Mouse (Mus musculus) c-Kit-negative CD71-positive TER-119-positive erythroid progenitor cells, embryonic 14.5 days (primary cell): ENCODE measurements around the gene Slit3.

Experiments
- DNase-seq: peaks from one replicate; pipeline ENCODE4 v3.0.0-alpha.2; 2013; ENCODE audit warnings: low read depth, low spot score

The Slit3 gene

GRCm38 (mm10) chr11:35513343-35513742 lies 392.3 kb downstream of the Slit3 start:
- DNase-seq: no peak

GRCm38 (mm10) chr11:35522802-35523452 lies 401.9 kb downstream of the Slit3 start:
- DNase-seq: no peak

GRCm38 (mm10) chr11:35523773-35524172 lies 402.7 kb downstream of the Slit3 start:
- no peak for DNase-seq

- no peak for DNase-seq
These were observed 405.3 kb downstream of the Slit3 start for GRCm38 (mm10) chr11:35526219-35526762.

GRCm38 (mm10) chr11:35527816-35528462 lies 406.9 kb downstream of the Slit3 start:
- DNase-seq: no peak

DNA sequence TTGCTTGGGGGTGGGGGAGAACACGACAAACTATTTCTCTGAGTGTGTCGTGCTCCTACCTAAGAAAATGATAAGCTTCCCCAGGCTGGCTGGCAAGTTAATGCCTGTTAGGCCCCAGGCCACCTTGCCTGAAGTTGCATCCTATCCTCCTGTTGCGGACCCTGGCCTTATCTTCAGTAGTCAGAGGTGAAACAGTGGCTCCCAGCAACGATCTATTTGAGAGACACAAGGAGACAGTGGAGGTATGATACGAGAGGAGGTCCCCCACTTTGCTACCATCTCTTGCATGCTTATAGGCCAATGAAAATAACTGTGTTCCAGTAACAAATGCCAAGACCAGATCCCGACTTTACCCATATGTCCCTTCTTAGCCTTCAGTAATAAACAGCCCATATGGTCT lies 414.0 kb downstream of the Slit3 start:
- DNase-seq: no peak

DNA sequence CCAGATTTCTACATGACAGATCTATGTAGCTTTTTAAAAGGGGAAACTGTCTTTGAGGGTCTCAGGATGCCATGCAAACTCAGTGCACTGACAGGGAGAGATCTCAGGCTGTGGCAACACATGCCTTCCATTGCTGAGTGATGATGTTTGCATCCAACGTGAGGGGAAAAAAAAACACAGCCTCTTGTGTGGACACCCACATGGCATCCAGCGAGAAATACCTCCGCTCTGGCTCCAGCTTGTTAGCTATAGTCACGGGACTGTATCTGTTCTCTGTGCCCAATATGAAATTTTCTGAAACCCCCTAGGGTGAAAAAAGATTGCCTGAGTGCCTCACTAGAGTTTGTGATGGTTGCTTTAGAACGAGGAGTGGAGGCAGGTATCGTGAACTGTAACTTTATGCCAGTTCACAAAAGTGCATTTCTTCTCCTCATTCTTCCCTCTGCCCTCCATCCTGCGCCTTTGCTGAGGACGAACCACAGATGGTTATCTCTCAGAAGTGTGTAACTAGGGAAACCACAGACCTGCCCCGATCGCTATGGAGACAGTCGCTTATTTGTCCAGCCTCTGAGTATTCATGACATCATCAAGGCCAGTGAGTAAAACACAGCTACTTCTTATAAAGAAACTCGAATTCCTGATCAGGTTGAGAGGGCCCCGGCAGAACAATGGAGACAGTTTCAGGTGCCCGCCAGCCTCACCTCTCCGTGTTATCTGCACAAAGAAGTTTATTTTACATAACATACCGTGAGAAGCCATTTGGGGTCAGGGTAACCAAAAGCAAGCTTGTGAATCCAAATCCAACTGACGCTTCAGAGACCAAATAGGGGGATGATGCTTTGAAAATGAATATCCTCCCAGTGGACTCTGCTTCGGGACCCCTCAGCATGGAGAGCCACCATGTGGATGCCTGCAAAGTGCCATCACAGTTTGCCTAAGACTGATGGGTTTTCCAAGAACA lies 416.4 kb downstream of the Slit3 start:
- no peak for DNase-seq

DNA sequence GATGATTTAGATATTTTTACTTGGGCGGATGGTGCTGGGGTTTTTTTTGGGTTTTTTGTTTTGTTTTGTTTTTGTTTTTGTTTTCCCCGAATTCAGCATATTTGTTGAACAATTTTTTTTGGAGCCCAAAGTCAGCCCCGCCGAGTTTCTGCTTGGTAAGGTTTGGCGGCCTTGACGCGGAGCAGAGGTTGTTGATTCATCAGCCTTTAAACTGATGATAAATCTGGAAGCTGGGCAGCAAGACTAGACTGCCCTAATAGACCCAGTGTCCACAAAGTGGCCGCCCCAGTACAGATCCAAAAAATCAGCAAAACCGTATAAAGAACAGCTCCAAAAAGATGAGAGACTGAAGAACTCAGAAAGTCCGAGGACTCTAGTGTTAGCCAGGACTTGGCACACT lies 421.7 kb downstream of the Slit3 start:
- DNase-seq: no peak

DNA sequence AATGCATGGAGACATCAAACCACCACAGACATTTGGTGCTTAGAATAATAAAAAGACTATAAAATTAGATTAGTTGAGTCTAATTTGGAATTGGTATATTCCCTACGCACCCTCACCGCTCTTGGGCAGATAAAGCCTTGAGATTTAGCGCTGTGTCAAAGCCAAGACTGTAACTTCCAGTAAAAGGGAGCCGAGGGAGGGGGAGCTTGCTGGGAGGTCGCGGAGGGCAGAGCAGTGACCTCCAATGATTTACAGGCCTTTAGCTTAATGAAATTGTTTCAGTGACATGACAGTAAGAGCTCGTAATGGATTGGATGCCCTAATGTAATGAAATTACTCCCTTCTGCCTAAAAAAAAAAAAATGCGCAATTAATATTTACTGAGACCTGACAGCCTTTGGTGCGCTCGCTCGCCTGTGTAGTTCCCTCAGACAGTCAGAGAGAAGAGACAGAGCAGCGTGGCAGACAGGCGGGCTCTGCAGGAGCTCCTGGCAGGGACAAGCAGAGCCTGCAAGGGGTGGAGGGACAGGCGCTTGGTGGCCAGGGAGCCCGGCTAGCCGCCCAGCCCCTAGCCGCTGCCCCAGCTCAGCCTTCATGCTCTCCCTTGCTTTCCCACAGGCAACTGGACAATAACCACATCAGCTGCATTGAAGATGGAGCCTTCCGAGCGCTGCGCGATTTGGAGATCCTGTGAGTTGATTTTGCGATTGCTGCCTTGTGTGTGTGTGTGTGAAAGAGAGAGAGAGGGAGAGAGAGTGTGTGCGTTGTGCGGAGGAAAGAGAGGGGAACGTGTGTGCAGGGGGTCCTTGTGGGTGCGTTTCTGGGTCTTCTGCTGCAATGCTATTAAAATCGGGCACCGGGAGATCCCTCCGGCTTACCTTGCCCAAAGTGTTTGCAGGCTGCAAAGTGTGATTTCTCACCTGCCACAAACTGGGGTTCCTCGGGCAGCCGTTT lies 423.4 kb downstream of the Slit3 start:
- DNase-seq: no peak

DNA sequence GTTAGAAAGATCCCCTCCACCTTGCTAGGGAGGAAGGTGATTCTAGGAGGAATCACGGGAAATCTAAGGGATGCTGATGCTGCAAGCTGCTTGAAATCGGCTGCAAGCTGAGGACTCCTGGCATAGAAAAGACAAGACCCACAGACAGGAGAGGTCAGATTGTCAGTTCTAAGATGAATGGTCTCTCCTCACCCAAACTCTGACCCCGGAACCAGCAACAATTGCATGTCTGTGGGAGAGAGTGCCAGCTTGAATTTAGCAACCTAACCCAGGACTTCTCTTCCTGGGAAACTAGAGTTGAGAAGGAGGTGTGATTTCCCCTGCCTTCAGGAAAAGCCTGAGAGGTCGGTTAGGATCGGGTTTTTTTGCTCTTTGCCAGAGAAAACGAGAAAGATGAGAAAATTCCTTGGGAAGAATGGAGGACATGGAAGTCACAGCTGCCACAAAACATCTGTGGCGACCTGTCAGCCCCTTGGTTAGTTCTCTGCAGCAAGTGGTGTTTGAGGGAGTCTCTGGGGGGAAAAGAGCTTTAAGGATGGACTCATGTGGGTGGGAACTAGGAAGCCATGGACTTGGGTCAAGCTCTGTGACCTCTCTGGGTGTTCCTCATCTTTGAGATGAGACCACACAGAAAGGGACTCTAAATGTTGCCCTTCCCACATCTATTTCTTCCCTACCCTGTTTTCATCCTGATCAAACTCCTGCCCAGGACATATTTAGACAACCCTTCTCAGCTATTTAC lies 425.2 kb downstream of the Slit3 start:
- no peak for DNase-seq

DNA sequence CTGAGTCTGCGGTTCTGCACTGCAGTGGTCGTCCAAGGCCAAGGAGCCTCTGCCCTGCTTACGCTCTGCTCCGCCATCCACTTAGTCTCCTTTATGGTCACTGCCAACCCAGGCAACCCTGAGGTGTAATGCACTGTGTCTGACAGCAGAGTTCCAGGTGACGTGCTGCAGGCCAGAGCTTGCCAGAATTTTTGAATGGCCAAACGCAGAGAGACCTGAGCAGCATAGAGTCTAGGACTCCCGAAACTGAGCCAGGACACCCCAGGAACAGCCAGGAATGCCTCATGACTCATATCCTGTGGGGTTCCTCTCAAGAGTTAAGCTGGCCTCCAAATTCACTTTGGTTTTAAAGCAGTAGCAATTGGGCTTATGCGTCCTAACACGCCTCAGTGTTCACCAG lies 429.0 kb downstream of the Slit3 start:
- DNase-seq: no peak

GRCm38 (mm10) chr11:35556192-35556591 lies 435.2 kb downstream of the Slit3 start:
- DNase-seq: no peak

- no peak for DNase-seq
These were observed 436.5 kb downstream of the Slit3 start for GRCm38 (mm10) chr11:35557476-35557875.

- DNase-seq: no peak
These were observed 437.3 kb downstream of the Slit3 start for GRCm38 (mm10) chr11:35558311-35558710.

GRCm38 (mm10) chr11:35559386-35559785 lies 438.4 kb downstream of the Slit3 start:
- DNase-seq: no peak

GRCm38 (mm10) chr11:35561760-35562159 lies 440.7 kb downstream of the Slit3 start:
- DNase-seq: no peak

- no peak for DNase-seq
These were observed 444.3 kb downstream of the Slit3 start for GRCm38 (mm10) chr11:35565322-35565721.

DNA sequence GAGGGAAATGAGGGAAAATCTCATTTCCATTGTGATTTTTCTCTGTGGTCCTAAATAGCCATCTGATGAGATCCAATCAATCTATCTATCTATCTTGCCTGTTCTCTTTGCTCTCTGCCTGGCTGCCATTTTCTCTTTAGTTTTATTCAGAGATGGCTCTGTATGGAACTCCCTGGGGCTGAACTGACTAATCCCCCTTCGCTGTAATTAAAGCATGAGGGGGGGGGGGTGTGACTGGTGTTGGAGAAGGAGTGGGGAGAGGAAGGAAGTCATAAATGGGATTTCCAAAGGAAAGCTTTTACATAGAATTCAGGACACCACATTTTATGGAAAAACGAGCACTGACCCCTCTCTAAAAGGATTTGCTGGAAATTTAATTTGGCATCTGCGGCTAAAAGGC lies 445.7 kb downstream of the Slit3 start:
- DNase-seq: no peak

- no peak for DNase-seq
These were observed 448.3 kb downstream of the Slit3 start for GRCm38 (mm10) chr11:35569126-35569916.
